Mouse (Mus musculus) granulocyte monocyte progenitor cell, adult 5-6 weeks (primary cell): Measurements from ENCODE around the gene Cops9. TPM values are rescaled to one million over a fixed set of nuclear protein-coding genes. Genes with fewer than 3 reads are reported as not detected.

ENCODE experiments used
- ATAC-seq: replicated peaks from 2 replicates; pipeline ENCODE4 v1.8.0; 2016; ENCODE audit warnings: mild to moderate bottlenecking, moderate TSS enrichment, inconsistent platforms; ENCODE audit not compliant: poor library complexity, severe bottlenecking
- total RNA-seq, 2 experiments: library from RNA; stranded (forward) in 1 of 2; stranded (reverse) in 1 of 2; fragments of 200-712, 200-1000 nt in 1 of 2; fragments of >200 nt in 1 of 2; fragmentation: Nextera tagmentation in 1 of 2; gene quantifications; 2 replicates each; pipeline ENCODE4 v1.2.3; 2014 to 2017

Gene Cops9
- total RNA-seq (2014; fragmentation: Nextera tagmentation) (215 and 239 TPM in 2 replicates), total RNA-seq (2017) (141 and 144 TPM in 2 replicates)

DNA sequence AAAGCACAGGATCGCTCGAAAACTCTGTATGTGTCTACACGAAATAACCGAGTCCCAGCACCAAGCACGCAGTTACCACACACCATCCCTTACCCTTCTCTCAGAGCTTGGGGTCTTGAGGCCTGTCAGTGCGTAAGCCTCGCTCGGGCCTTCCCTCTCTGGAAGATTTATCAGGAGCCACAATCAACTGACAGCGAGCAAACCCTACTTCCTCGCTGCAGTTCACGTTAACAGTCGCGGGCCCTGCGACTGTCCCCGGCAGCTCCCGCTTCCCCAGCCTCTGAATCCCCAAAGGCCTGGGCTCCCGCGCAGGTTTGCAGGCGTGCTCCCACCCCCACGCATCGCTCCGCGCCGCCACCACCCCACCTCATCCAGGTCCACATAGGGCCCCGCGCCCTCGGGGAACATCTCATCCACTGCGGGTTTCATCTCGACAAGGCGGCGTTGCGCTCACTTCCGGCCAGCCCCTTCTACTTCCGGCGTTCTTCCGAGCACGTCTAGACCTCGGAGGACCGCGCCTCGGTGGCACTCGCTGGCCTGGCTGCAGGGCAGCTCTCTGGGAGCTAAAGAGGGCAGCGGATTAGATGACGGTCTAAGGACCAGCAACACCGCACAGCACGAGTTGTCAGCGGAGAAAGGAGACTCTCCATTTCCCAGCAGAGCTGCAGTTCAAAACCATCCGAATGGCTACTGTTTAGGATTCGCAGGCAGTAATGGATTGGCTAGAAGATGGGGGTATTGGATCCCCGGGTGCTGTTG is at the start of gene Cops9:
Gene Cops9, minus strand, starts transcription at position 472 of the 759 bp plus-strand sequence.
- ATAC-seq, result peak; percentile 81

DNA sequence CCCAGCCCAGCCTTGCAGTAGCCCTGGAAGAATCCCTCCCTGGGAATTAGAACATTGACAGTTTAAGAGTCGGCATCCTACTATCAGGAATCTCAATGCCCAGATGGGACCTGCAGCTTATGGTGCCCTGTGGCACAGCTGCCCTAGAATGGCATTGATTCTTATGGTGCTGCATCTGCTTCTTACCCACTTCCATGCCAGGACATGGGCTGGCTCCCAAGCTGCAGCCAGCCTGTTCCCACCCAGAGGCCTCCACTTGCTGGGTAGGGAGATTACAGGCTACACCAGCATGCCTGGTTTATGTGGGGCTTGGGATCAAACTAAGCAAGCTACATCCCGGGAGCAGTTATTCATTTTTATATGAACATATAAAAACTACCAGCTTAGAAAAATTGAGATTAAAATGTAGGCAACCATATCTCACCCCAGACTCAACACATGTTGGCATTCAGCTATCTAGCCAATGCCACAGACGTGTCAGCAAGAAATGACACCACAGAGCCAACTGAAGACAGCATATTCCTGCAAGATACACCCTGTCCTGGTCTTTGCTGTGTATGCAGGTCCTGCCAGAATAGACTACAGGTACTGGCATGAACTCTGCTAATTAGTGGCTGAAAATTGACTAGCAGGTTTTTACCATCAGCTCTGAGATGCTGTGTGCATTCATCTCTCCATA is 49.5 kb upstream of the Cops9 start:
- ATAC-seq, result no peak

- no peak for ATAC-seq
These were observed 45.2 kb upstream of the Cops9 start for GRCm38 (mm10) chr1:92686994-92687393.

DNA sequence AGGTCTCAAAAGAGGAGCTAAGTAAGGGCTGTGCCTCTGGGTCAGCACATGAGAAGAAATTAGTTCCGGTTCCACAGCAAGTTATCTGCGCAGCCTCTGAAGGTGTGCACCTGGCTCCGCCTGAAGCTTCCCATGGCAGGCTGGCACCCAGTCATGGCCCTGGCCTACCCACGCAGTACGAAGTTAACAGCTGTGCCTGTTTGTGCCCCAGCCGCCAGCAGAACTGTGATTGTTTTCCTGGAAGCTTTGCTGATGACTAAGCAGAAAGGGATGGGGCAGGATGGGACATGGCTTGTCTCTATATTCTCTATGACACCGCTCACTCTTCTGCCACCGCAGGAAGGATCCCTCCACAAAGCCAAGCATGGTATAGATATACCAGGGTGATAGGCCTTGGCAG is 41.4 kb upstream of the Cops9 start:
- no peak for ATAC-seq

DNA sequence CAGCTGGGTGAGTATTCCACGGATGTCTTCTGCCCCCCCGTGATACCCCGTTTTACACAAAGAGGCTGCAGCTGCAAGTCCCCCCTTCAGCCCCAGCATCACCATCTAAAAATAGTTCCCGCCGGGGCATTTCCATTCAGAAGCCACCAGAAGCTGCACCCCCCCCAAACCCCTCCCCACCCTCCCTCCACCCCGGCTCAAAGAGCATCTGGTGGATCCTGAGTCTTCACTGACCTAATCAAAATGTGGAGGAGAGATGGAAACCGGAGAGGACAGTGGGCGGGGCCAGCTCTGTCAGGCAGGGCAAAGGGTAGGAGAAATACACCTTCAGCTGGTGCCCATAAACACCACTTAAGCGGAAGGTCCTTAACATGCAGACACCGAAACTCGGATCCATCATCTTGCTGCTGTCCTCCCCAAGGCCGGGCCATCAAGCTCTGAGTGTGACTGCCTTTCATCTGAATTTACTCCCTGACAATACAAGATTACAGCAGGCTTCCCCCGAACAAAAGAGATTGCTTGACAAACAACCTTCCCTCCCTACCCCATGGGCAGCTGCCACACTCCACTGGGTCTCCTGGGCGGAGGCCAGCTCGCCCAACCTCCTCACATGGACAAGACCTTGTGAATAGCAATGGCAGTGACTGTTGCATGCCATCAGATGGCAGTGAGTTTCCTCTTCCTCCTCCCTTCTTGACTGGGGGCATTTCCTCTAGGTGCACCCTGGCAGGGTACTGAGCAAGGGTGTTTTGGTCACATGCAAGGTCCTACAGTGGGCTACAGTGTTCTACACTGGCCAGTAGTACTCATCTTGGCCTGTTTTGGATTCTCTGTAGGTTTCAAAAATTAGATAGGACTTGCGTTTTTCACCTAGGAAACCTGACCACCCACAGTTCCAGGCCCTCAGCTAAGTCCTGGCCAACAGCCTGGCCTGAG is 39.2 kb upstream of the Cops9 start:
- ATAC-seq, result no peak

- ATAC-seq, result peak; percentile 19; the same call in 1 of the 2 replicates
These were observed 37.0 kb upstream of the Cops9 start for GRCm38 (mm10) chr1:92678757-92679156.

GRCm38 (mm10) chr1:92676676-92676975 is 34.8 kb upstream of the Cops9 start:
- peak; percentile 4; the same call in 1 of the 2 replicates for ATAC-seq

- peak; percentile 78 for ATAC-seq
These were observed 34.3 kb upstream of the Cops9 start for GRCm38 (mm10) chr1:92675932-92676675.

GRCm38 (mm10) chr1:92673258-92673782 is 31.5 kb upstream of the Cops9 start:
- no peak for ATAC-seq

- ATAC-seq, result no peak
These were observed 29.5 kb upstream of the Cops9 start for GRCm38 (mm10) chr1:92671326-92671725.

GRCm38 (mm10) chr1:92669430-92669829 is 27.6 kb upstream of the Cops9 start:
- no peak for ATAC-seq

- no peak for ATAC-seq
These were observed 25.3 kb upstream of the Cops9 start for GRCm38 (mm10) chr1:92667106-92667505.

DNA sequence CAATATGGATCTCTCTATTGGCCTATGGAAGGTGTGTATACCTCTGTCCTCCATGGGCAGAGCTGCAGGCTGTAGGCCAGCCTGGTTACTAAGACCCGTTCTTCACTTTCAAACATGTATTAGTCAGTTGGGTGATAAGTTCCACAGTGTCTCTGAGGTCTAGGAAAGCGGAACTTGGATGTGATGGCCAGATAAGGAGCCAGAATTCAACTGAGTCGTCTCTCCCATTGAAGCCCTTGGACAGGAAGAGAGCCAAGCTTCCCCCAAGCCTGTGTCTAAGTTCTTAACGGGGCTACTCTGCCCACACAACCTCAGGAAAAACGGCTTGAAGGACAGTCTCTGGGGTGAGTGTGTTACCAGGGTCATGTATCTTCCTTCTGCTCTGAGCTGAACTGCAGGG is 17.6 kb upstream of the Cops9 start:
- peak; percentile 82 for ATAC-seq

DNA sequence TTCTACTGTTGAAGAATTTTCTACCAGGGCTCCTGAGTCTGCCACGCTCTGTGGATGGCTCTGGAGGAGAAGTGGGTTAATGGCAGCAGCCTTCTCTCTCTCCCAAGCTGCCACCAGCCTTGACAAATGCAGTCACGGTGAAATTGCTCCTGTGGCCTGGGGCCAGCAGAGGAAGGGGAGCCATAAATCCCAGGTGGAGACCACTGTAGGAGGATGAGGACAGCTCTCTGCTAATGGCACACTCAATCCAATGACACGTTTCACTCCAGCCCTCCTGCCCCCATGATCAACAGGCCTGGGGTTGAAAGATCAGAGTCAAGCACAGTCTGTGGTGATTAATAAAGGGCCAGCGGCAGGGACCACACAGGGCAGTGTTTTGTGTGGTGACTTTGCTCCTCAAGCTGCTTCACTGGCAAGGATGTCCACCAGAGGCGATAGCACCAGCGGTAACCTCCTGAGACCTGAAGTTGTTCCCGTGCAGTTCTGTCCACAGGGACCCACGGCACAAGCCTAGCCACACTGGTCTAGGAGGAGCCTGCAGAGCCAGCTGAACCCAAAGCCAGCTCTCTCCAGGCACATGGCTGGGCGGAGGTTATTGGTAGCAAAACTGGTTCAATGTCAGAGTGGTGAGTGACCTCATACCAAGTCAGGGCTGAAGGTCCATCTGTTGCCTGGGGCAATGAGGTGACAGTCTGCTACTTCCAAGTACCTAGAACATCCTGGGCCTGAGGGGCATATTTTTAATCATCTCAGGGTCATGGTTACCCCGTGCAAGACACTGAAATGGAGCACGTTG is 15.4 kb upstream of the Cops9 start:
- no peak for ATAC-seq

DNA sequence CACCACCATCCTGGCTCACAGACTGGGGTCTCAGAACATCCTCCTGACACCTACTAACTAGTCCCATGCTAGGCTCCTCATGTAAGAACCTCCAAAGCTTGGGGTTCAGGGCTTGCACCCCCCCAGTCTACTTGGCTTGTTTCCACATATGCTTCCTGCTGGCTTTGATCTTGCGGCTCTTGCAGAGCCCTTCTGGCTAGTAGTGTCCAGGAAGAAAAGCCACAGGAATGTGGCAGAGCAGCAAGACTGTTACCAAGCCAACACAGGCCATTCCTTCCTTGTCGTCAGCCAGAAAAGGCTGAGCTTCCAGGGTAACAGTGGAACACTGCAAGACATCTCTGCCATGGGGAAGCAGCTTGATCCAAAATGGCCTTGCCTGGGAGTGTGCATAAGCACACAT is 12.9 kb upstream of the Cops9 start:
- no peak for ATAC-seq

GRCm38 (mm10) chr1:92653179-92653578 is 11.4 kb upstream of the Cops9 start:
- no peak for ATAC-seq

- no peak for ATAC-seq
These were observed 9.7 kb upstream of the Cops9 start for GRCm38 (mm10) chr1:92651467-92651866.

- peak; percentile 66 for ATAC-seq
These were observed 6.9 kb upstream of the Cops9 start, which contains the start of gene Otos for GRCm38 (mm10) chr1:92648673-92649072. Otos (minus strand) TSS chr1:92648841.

DNA sequence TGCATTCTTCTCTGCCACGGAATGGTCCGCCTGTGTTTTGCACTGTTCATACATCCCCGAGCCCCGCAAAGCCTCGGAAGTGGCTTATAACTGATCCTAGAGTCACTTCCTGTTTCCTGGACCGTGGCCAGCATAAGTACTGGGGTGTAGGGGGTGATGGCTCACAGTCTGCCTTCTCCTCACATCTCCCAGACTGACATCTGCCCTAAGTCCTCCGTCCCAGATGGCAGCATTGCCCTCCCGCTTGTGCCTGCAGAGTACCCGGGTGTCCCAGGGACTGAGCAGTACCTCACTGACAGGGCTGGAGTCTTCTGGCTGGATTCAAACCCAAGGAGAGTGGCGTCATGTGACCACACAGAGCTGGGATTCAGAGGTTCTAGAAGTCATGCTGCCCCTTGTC is 6.4 kb upstream of the Cops9 start:
- peak; percentile 48 for ATAC-seq
